ENCODE assay signal across 14 mouse cellular contexts in the genomic region with DNA sequence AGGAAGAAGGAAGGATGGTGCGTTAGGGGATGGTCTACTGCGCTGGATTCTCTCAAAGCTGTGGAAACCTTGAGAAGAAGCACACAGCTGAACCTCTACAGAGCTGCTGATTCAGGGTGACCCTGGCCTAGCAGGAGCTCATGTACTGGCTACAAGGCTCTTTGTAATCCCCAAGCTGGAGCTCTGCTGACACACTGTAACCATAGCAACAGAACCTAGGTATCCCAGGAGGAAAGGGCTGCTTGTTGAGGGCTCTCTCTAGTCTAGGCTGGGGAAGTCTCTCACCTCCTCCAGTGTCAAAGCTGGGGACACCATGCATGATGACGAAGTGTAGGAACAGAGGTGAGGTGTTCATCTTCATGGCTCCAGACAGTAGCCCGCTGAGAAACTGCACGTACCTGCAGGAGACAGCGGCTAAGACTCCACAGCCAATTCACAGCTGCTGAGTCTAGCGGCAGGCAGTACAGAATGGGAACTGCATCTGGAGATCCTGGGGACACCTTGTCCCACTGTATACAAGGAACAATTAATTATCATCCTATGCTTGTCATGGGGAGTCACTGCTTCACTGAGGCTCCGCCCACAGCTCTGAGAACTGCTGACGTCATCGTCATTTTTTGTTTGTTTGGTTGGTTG.
DNase-seq lines count a peak whose midpoint lies in the region; ATAC-seq lines count a peak whose summit lies in the region.
"Had no signal": no experiment of that assay in that cellular context is flagged by ENCODE, and none has a peak within 500 bp of the region (broad histone marks: within the 10 kb centered on the region; RNA-seq: fewer than 3 reads in every experiment).

No protein-coding gene starts in this region.

- H3K9me3 ChIP-seq in embryonic facial prominence, embryonic 15.5 days (replicated peaks) = no peaks in the 10 kb centered on the region
- H3K9me3 ChIP-seq in hindbrain, embryonic 15.5 days = no peaks in the 10 kb centered on the region
- no peaks in the 10 kb centered on the region for H3K9me3 ChIP-seq in neural tube, embryonic 13.5 days

- no peak overlapping the region for H3K27ac ChIP-seq in embryonic facial prominence, embryonic 15.5 days (replicated peaks)
- H3K27ac ChIP-seq in hindbrain, embryonic 15.5 days (replicated peaks) = no peak overlapping the region
- H3K27ac ChIP-seq in neural tube, embryonic 13.5 days (replicated peaks) = no peak overlapping the region

- ATAC-seq in embryonic facial prominence, embryonic 15.5 days (ENCODE audit: insufficient number of reproducible peaks, low FRiP score, low TSS enrichment, low read depth) = peak; percentile 37; the same call in 1 of the 2 replicates
- ATAC-seq in hindbrain, embryonic 15.5 days (ENCODE audit: low FRiP score, low read depth) = peak; percentile 80
- peak; percentile 63 for ATAC-seq in neural tube, embryonic 13.5 days (ENCODE audit: low read depth)
- ATAC-seq: lung, postnatal 0 days had no signal

- H3K4me1 ChIP-seq in embryonic facial prominence, embryonic 15.5 days = peaks cover 4% of the 10 kb centered on the region
- H3K4me1 ChIP-seq in hindbrain, embryonic 15.5 days (replicated peaks) = peaks cover 7% of the 10 kb centered on the region
- H3K4me1 ChIP-seq in neural tube, embryonic 13.5 days (replicated peaks) = peaks cover 11% of the 10 kb centered on the region

- no peak overlapping the region for H3K4me2 ChIP-seq in embryonic facial prominence, embryonic 15.5 days (replicated peaks)
- no peak overlapping the region for H3K4me2 ChIP-seq in hindbrain, embryonic 15.5 days
- no peak overlapping the region for H3K4me2 ChIP-seq in neural tube, embryonic 13.5 days

- peaks cover 28% of the 10 kb centered on the region for H3K36me3 ChIP-seq in embryonic facial prominence, embryonic 15.5 days
- no peaks in the 10 kb centered on the region for H3K36me3 ChIP-seq in hindbrain, embryonic 15.5 days
- no peaks in the 10 kb centered on the region for H3K36me3 ChIP-seq in neural tube, embryonic 13.5 days
- H3K36me3 ChIP-seq: G1E had no signal

- no peaks in the 10 kb centered on the region for H3K27me3 ChIP-seq in embryonic facial prominence, embryonic 15.5 days
- H3K27me3 ChIP-seq in hindbrain, embryonic 15.5 days = no peaks in the 10 kb centered on the region
- no peaks in the 10 kb centered on the region for H3K27me3 ChIP-seq in neural tube, embryonic 13.5 days

- DNase-seq in adrenal gland, postnatal 14 days = peak; percentile 16
- no peak for DNase-seq in adrenal gland, postnatal 36 days
- no peak for DNase-seq in layer of hippocampus, postnatal 36 days
- DNase-seq in layer of hippocampus, adult 9-10 months (ENCODE audit: low spot score) = no peak
- no peak for DNase-seq in ovary, postnatal 14 days (ENCODE audit: low spot score)
- DNase-seq: cerebellum, adult 11 months; heart, postnatal 10 days; kidney, adult 2 months; liver had no signal

- H3K9ac ChIP-seq in embryonic facial prominence, embryonic 15.5 days = no peak overlapping the region
- H3K9ac ChIP-seq in hindbrain, embryonic 15.5 days = no peak overlapping the region
- no peak overlapping the region for H3K9ac ChIP-seq in neural tube, embryonic 13.5 days

- WGBS in embryonic facial prominence, embryonic 15.5 days = 90% methylated on average over 10 of the region's 10 CpGs
- 81% methylated on average over 10 of the region's 10 CpGs for WGBS in hindbrain, embryonic 15.5 days
- WGBS in neural tube, embryonic 13.5 days = 90% methylated on average over 10 of the region's 10 CpGs

- no peak overlapping the region for H3K4me3 ChIP-seq in embryonic facial prominence, embryonic 15.5 days (replicated peaks)
- no peak overlapping the region for H3K4me3 ChIP-seq in hindbrain, embryonic 15.5 days
- H3K4me3 ChIP-seq in neural tube, embryonic 13.5 days = no peak overlapping the region
